Mouse (Mus musculus): ENCODE measurements around the gene Adamts4. TPM values are rescaled to one million over a fixed set of nuclear protein-coding genes. Genes with fewer than 3 reads are reported as not detected.

The Adamts4 gene
- total and polyA plus RNA-seq, 3 experiments, result 0.04 to 0.25 (median 0.09) TPM

DNA sequence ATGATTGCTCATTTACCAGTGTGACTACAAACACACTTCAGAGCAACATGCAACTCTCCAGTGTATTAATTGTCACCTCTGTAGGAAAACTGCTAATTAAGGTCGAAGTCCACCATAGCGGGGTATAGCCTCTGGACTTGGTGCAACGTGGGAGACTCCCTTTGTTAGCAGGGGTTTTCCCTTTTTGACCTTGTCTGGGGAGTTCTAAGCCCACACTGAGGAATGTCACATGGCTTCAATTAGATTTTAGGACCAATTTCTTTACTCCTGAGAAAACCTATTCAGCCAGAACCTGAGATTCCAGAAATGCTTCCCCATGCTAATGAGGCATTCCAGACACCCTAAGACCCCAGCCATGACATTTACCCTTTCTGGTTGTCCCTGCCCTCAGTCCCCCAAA, 20.0 kb upstream of the Adamts4 start:
- Histone ChIP-seq H3K27me3 (replicated peaks) (no peaks in the 10 kb centered on the region), H3K36me3 (replicated peaks in 1 of 2; ENCODE audit: control insufficient read depth in 1 of 2, insufficient read depth in 1 of 2, low read length in 1 of 2) (peaks cover 14 to 26% of the 10 kb centered on the region in 2 experiments), H3K27ac (ENCODE audit: insufficient read depth, low read depth) (no peak overlapping the region), H3K4me3 (replicated peaks in 1 of 3; ENCODE audit: low read depth in 2 of 3, low read length in 2 of 3, poor library complexity in 1 of 3) (no peak overlapping the region), H3K9me3 (replicated peaks; ENCODE audit: low read length) (no peaks in the 10 kb centered on the region), H3K9ac (ENCODE audit: insufficient read depth, low read depth) (no peak overlapping the region), H3K4me2 (ENCODE audit: insufficient read depth, low read depth, poor library complexity, severe bottlenecking) (no peak overlapping the region), H3K4me1 (ENCODE audit: control insufficient read depth in 1 of 2, insufficient read depth in 2 of 2) (peaks cover 11 to 73% of the 10 kb centered on the region in 2 experiments), H3K79me2 (replicated peaks; ENCODE audit: control insufficient read depth, extremely low read depth, insufficient read depth, poor library complexity, severe bottlenecking) (no peaks in the 10 kb centered on the region)
- in situ Hi-C loops (cut with MboI; ENCODE audit: low pct_ligation_motif_present, low pct_unique_long_range_greater_than_20kb, low sequenced_read_pairs) (no loop called here), dilution Hi-C loops (cut with MboI; ENCODE audit: extremely low pct_ligation_motif_present, extremely low pct_unique_long_range_greater_than_20kb, low sequenced_read_pairs) (no loop called here)
- TF ChIP-seq ZC3H11A (IDR thresholded peaks at IDR 0.05; ENCODE audit: low read depth, low read length) (no peak), POLR2AphosphoS2 (IDR thresholded peaks at IDR 0.05; ENCODE audit: low read depth, low read length) (no peak), GABPA (IDR thresholded peaks at IDR 0.05; ENCODE audit: insufficient replicate concordance, low read depth, low read length) (no peak), SMC3 (IDR thresholded peaks at IDR 0.05; ENCODE audit: low read depth, low read length) (no peak), MEF2A (IDR thresholded peaks at IDR 0.05; ENCODE audit: borderline replicate concordance, low read depth, low read length) (no peak), CHD1 (IDR thresholded peaks at IDR 0.05; ENCODE audit: low read depth, low read length) (no peak), JUND (conservative IDR thresholded peaks at IDR 0.05; ENCODE audit: low read depth, low read length) (no peak)
- DNase-seq (ENCODE audit: extremely low read depth), result no peak

DNA sequence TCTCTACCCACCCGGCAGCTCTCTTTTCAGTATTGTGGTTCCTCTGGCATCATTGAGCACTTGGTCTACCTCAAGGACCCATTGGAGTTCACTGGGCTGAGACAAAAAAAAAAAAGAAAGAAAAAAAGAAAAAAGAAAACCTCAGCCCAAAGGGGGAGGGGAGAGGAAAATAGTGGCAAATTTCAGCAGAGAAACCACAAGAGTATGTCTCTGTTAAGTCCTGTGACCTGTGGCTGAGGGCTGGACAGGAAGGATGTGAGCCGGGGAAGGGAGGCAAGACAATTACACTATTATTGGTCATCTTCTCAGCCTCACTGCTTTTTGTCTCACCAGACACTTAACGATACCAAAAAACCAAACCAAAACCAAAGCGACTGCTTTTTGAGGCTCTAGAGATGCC, 18.4 kb upstream of the Adamts4 start:
- peak overlapping the region; percentile 7 for H3K4me2 ChIP-seq (ENCODE audit: insufficient read depth, low read depth, poor library complexity, severe bottlenecking)
- in situ Hi-C loops (cut with MboI; ENCODE audit: low pct_ligation_motif_present, low pct_unique_long_range_greater_than_20kb, low sequenced_read_pairs), result no loop called here
- no peak overlapping the region for H3K9ac ChIP-seq (ENCODE audit: insufficient read depth, low read depth)
- H3K9me3 ChIP-seq (replicated peaks; ENCODE audit: low read length), result no peaks in the 10 kb centered on the region
- peaks cover 28 to 41% of the 10 kb centered on the region in 2 experiments for H3K36me3 ChIP-seq (replicated peaks in 1 of 2; ENCODE audit: control insufficient read depth in 1 of 2, insufficient read depth in 1 of 2, low read length in 1 of 2)
- peaks cover 11 to 63% of the 10 kb centered on the region in 2 experiments for H3K4me1 ChIP-seq (ENCODE audit: control insufficient read depth in 1 of 2, insufficient read depth in 2 of 2)
- peak; percentile 61 for DNase-seq (ENCODE audit: extremely low read depth)
- peak overlapping the region; percentile 29; the same call in 1 of the 2 replicates for H3K27ac ChIP-seq (ENCODE audit: insufficient read depth, low read depth)
- H3K27me3 ChIP-seq (replicated peaks), result no peaks in the 10 kb centered on the region
- dilution Hi-C loops (cut with MboI; ENCODE audit: extremely low pct_ligation_motif_present, extremely low pct_unique_long_range_greater_than_20kb, low sequenced_read_pairs), result no loop called here
- H3K79me2 ChIP-seq (replicated peaks; ENCODE audit: control insufficient read depth, extremely low read depth, insufficient read depth, poor library complexity, severe bottlenecking), result no peaks in the 10 kb centered on the region
- peak overlapping the region in 1 of 3 experiments; percentile 15 for H3K4me3 ChIP-seq (replicated peaks in 1 of 3; ENCODE audit: low read depth in 2 of 3, low read length in 2 of 3, poor library complexity in 1 of 3)
- TF ChIP-seq SMC3 (IDR thresholded peaks at IDR 0.05; ENCODE audit: low read depth, low read length) (no peak), NELFE (IDR thresholded peaks at IDR 0.05; ENCODE audit: low read depth, low read length) (no peak), RCOR1 (conservative IDR thresholded peaks at IDR 0.05; ENCODE audit: low read depth, low read length) (no peak), MXI1 (IDR thresholded peaks at IDR 0.05; ENCODE audit: low read depth, low read length) (no peak), MAZ (IDR thresholded peaks at IDR 0.05; ENCODE audit: low read depth, low read length) (no peak), CHD2 (IDR thresholded peaks at IDR 0.05; ENCODE audit: low read length) (no peak; the same call in 1 of the 2 replicates), MYC (IDR thresholded peaks at IDR 0.05; ENCODE audit: low read depth, low read length) (no peak), JUND (conservative IDR thresholded peaks at IDR 0.05; ENCODE audit: low read depth, low read length) (no peak), NRF1 (IDR thresholded peaks at IDR 0.05; ENCODE audit: low read depth, low read length) (no peak), JUN (IDR thresholded peaks at IDR 0.05; ENCODE audit: insufficient read depth, low read depth, low read length) (no peak), BHLHE40 (IDR thresholded peaks at IDR 0.05; ENCODE audit: low read depth, low read length) (peak; percentile 76), MAFK (IDR thresholded peaks at IDR 0.05; ENCODE audit: insufficient replicate concordance, low read length) (peak; percentile 56; the same call in 1 of the 2 replicates), ETS1 (conservative IDR thresholded peaks at IDR 0.05; ENCODE audit: low read depth, low read length) (peak; percentile 57), PAX5 (IDR thresholded peaks at IDR 0.05; ENCODE audit: low read length) (no peak), CTCF (conservative IDR thresholded peaks at IDR 0.05 in 1 of 2, IDR thresholded peaks at IDR 0.05 in 1 of 2; ENCODE audit: low read depth in 2 of 2, low read length in 2 of 2) (no peak), EP300 (IDR thresholded peaks at IDR 0.05; ENCODE audit: low read length) (peak; percentile 53), ZNF384 (IDR thresholded peaks at IDR 0.05; ENCODE audit: low read depth, low read length) (peak; percentile 96), USF1 (IDR thresholded peaks at IDR 0.05; ENCODE audit: low read depth, low read length) (no peak), MAX (IDR thresholded peaks at IDR 0.05; ENCODE audit: low read length) (no peak), TCF12 (IDR thresholded peaks at IDR 0.05; ENCODE audit: low read depth, low read length) (no peak; the same call in 1 of the 2 replicates), KAT2A (IDR thresholded peaks at IDR 0.05; ENCODE audit: insufficient replicate concordance, low read length) (no peak), MEF2A (IDR thresholded peaks at IDR 0.05; ENCODE audit: borderline replicate concordance, low read depth, low read length) (peak; percentile 32; the same call in 1 of the 2 replicates), IRF4 (IDR thresholded peaks at IDR 0.05; ENCODE audit: low read depth, low read length) (no peak), POLR2AphosphoS2 (IDR thresholded peaks at IDR 0.05; ENCODE audit: low read depth, low read length) (no peak), ZKSCAN1 (IDR thresholded peaks at IDR 0.05; ENCODE audit: borderline replicate concordance, low read depth, low read length) (no peak), HCFC1 (IDR thresholded peaks at IDR 0.05; ENCODE audit: low read depth, low read length) (no peak), ZMIZ1 (IDR thresholded peaks at IDR 0.05; ENCODE audit: low read depth, low read length) (no peak), ELF1 (IDR thresholded peaks at IDR 0.05; ENCODE audit: low read depth, low read length) (no peak), E2F4 (IDR thresholded peaks at IDR 0.05; ENCODE audit: insufficient replicate concordance, low read depth, low read length) (no peak), GABPA (IDR thresholded peaks at IDR 0.05; ENCODE audit: insufficient replicate concordance, low read depth, low read length) (no peak), ZC3H11A (IDR thresholded peaks at IDR 0.05; ENCODE audit: low read depth, low read length) (no peak)
